Mouse (Mus musculus) adrenal gland, adult 8-10 months (tissue): Measurements from ENCODE around the gene Epor. TPM values are rescaled to one million over a fixed set of nuclear protein-coding genes. Genes with fewer than 3 reads are reported as not detected.
A peak's percentile ranks its signal among the peaks of the same experiment; 100 is the strongest.

ENCODE experiments used
- DNase-seq: peaks from one replicate; pipeline ENCODE4 v3.0.0; 2022
- total RNA-seq, 4 experiments: library from RNA; stranded (reverse); gene quantifications; 2 replicates each; pipeline ENCODE4 v1.2.4; 2022

The Epor gene
- total RNA-seq, 4 experiments from 2014 or later: 1.2 to 4.7 (median 2.0) TPM

GRCm38 (mm10) chr9:21936692-21937570 lies 26.4 kb downstream of the Epor start, which contains the start of gene Plppr2:
Gene Plppr2, plus strand, starts transcription at chr9:21937033.
- peak; percentile 99 for DNase-seq

GRCm38 (mm10) chr9:21935466-21936131 lies 27.7 kb downstream of the Epor start:
- DNase-seq: no peak

DNA sequence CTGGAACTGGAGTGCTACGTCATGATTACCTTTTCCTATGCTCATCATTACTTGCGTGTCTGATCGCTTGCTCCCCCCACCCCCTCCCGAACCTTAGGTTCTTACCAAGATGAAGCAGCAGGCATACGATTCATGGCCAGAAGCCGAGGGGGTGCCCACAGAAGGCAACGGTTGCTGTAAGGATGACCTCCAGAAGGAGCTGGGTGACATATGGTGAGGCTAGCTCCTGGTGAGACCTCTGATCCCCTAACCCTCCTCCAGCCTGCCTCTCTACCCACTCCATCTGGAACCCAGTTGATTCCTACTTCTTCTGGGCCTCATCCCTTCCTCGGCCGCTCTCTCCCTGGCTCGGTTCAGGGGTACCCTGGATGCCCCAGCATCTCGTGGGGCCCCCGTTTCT lies 29.3 kb downstream of the Epor start:
- DNase-seq: no peak

GRCm38 (mm10) chr9:21932445-21933137 lies 30.7 kb downstream of the Epor start:
- DNase-seq: no peak

GRCm38 (mm10) chr9:21932006-21932405 lies 31.3 kb downstream of the Epor start:
- no peak for DNase-seq

GRCm38 (mm10) chr9:21929208-21929607 lies 34.1 kb downstream of the Epor start:
- no peak for DNase-seq

GRCm38 (mm10) chr9:21927208-21927753 lies 36.0 kb downstream of the Epor start, which contains the start of the genes Ccdc159 and Tmem205:
Gene Ccdc159, plus strand, starts transcription at chr9:21927471.
Gene Tmem205, minus strand, starts transcription at chr9:21927556.
- DNase-seq: peak; percentile 97

DNA sequence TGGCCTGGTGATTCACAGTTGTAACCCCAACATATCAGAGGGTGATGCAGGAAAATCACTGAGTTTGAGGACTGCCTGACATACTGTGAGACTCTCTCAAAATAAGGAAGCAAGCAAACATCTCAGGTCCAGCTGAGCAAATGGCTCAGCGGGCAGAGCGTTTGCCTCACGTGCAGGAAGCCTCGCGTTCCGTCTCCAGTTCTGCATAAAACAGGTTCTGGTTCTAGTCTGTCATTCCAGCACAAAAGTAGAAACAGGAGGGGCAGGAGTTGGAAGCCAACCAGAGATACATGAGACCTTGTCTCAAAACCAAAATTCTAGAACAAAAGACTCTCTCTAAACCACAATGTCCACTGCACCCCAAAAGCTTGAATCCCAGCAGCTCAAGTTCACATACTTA lies 36.5 kb downstream of the Epor start:
- DNase-seq: no peak

DNA sequence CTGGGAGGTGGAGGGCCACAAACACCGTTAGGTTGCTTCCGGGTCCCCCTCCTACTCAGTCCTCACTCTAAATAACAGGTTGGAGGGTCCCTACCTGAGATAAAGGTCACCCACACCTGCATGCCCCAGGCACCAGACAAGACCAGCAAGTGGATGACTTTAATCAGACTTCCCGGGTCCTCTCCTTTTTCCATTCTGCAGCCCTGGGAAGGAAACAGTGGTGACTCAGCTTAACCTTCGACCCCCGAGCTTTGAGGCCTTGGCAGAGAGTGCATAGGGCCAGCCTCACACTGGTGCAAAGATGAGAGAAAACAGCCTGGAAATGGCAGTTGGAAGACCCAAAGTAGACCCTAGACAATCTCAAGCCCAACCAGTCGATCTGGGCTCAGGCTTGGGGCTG lies 37.2 kb downstream of the Epor start:
- peak; percentile 73 for DNase-seq

DNA sequence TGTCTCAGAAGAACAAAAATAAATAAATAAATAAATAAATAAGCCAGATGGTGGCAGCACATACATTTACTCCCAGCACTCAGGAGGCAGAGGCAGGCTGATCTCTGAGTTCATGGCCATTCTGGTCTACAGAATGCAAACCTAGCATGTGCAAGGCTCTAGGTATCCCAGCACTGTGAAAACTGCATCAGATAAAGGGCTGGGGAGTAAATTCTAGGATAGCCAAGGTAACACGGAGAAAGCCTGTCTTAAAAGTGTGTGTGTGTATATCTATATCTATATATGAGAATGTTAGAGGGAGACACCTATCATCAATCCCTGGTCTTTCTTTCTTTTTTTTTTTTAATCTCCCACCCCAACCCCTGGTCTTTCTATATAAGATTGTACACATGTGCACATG lies 37.8 kb downstream of the Epor start:
- no peak for DNase-seq

GRCm38 (mm10) chr9:21925034-21925433 lies 38.3 kb downstream of the Epor start:
- no peak for DNase-seq

DNA sequence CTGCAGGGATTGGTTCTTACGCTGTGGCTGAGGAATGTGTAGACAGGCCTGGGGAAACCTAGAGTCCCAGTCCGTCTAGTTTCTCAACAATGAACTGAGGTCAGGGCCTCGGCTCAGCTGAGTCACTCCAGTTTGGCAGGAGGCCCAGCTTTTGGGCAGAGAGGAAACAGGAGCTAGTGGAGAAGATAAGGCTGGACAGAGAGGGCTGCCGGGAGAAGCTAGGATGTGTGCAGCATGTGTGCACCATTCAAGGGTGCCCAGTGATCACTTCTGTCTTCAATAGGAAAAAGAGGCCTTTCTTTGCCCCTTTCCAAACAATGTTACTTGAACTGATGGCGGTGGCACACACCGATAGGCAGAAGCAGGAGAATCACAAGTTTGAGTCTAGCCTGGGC lies 39.2 kb downstream of the Epor start:
- DNase-seq: peak; percentile 98

DNA sequence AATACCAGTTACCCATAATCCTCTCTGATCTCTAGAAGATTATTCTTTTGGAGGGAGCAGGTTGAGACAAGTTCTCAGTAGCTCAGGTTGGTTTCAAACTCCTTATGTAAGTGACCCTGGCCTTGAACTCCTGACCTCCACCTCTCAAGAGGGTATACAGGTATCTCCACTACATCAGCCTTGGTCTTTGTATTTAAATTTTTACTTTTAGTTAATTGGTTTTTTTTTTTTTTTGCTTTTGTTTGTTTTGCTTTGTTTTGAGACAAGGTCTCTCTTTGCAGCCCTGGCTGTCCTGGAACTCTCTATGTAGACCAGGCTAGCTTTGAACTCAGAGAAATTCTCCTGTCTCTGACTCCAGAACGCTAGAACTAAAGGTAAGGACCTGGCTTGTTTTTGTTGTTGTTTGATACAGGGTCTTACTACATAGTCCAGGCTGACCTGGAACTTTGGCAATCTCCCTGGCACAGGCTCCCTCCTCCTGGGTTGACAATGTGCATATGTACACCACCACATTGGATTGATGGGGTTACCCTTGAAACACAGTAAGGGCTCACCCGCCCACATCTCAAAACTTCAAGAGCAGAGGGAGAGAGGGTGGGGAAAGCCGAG lies 39.7 kb downstream of the Epor start:
- no peak for DNase-seq

DNA sequence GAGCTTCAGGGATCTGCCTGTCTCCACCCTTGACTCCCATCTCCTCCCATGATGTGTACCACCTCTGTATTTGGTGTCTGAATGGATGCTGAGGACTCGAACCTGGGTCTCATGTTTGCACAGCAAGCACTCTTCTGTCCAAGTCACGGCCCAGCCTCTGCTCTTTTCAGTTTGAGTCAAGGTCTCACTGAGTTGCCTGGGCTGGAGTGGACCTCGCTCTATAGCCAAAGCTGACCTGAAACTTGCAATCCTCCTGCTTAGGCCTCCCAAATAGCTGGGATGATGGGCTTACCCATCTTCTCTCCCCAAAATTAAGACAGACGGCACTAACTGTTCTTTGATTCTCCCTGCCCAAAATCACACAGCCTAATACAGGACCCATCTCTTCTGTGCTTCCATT lies 40.3 kb downstream of the Epor start:
- DNase-seq: no peak

GRCm38 (mm10) chr9:21918692-21919384 lies 44.5 kb downstream of the Epor start:
- DNase-seq: no peak

DNA sequence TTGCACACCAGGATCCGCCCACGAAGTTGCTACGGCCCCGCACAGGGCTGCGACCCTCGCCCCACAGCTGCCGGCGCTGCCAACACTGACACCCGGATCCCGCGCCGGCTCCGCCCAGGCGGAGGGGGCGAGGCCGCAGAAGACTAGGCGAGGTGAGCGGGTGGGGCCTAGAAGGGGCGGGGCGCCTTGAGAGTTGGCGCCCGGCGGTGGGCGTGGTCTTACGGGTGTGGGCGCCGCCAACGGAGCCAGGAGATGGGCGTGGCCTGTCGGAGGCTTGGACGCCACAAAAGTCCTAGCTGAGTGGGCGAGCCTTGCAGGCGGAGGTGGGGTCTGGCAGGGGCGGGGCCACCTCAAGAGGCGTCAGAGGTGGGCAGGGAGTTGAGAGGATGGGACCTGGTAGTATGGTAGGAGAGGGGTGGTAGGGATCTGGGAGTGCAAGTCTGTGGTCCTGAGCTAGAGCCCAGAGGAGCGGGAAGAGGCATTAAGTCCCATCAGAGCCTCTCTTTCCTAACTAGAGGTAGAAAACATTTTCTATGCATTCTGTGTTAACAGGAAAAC lies 45.2 kb downstream of the Epor start, which contains the start of gene Rab3d:
TSS of gene Rab3d (minus strand) at position 158 of the 558 bp plus-strand sequence.
- DNase-seq: peak; percentile 95

GRCm38 (mm10) chr9:21917493-21918034 lies 45.7 kb downstream of the Epor start:
- no peak for DNase-seq

GRCm38 (mm10) chr9:21916851-21917492 lies 46.3 kb downstream of the Epor start:
- DNase-seq: no peak

- DNase-seq: no peak
These were observed 53.7 kb downstream of the Epor start for GRCm38 (mm10) chr9:21909474-21910223.
